8 mouse cellular contexts compared by ENCODE assay signal in genomic region chr2:131174700-131175099, GRCm38 (mm10). TPM values are rescaled to one million over a fixed set of nuclear protein-coding genes. Genes with fewer than 3 reads are reported as not detected.
DNase-seq lines count a peak whose midpoint lies in the region; ATAC-seq and TF ChIP-seq lines count a peak whose summit lies in the region.

No protein-coding gene starts in this region.

- peak overlapping the region; percentile 92 for H3K27ac ChIP-seq in kidney, adult 2 months (ENCODE audit: insufficient read depth, low read depth, low read length)
- no peak overlapping the region for H3K27ac ChIP-seq in limb, embryonic 14.5 days (replicated peaks; ENCODE audit: low read depth, low read length)
- H3K27ac ChIP-seq in midbrain, embryonic 16.5 days (ENCODE audit: low read length) = 0 out of 2 replicates have a peak overlapping the region, but pooled peaks have one; percentile 10
- H3K27ac ChIP-seq in stomach, embryonic 16.5 days (ENCODE audit: low read length) = no peak overlapping the region

- 4% methylated on average over 11 of the region's 11 CpGs for WGBS in kidney, adult 2 months
- 6% methylated on average over 11 of the region's 11 CpGs for WGBS in limb, embryonic 14.5 days
- WGBS in midbrain, embryonic 16.5 days = 4% methylated on average over 11 of the region's 11 CpGs
- 6% methylated on average over 11 of the region's 11 CpGs for WGBS in stomach, embryonic 16.5 days

- no peak for TF ChIP-seq POLR2A in kidney, adult 2 months (IDR thresholded peaks at IDR 0.05; ENCODE audit: low read depth, low read length)
- TF ChIP-seq POLR2A in limb, embryonic 14.5 days (IDR thresholded peaks at IDR 0.05; ENCODE audit: borderline replicate concordance, extremely low read depth, insufficient read depth, insufficient read length) = no peak

- peak; percentile 42; the same call in 1 of the 2 replicates for ATAC-seq in limb, embryonic 14.5 days (ENCODE audit: low FRiP score, low read depth)
- peak; percentile 63 for ATAC-seq in midbrain, embryonic 16.5 days
- 0 out of 2 replicates have a peak, but pooled peaks have one; percentile 10 for ATAC-seq in stomach, embryonic 16.5 days (ENCODE audit: insufficient read depth, low FRiP score)

- DNase-seq in 416B (ENCODE audit: low read depth) = peak; percentile 80
- peak; percentile 71 for DNase-seq in T-cell, adult 2 months (ENCODE audit: low spot score)
- peak; percentile 94 for DNase-seq in embryo, embryonic 10.5 days (ENCODE audit: low spot score)
- DNase-seq in heart, adult 18-20 months = peak; percentile 81 to 86
- DNase-seq in kidney, adult 2 months = peak; percentile 89
- peak; percentile 85 for DNase-seq in limb, embryonic 14.5 days (ENCODE audit: low spot score)

- no peaks in the 10 kb centered on the region for H3K36me3 ChIP-seq in kidney, adult 2 months (ENCODE audit: control insufficient read depth, insufficient read depth, low read length)
- peaks cover 18% of the 10 kb centered on the region; the same call in 1 of the 2 replicates for H3K36me3 ChIP-seq in limb, embryonic 14.5 days (ENCODE audit: control insufficient read depth, insufficient read depth, low read length)
- H3K36me3 ChIP-seq in midbrain, embryonic 16.5 days (ENCODE audit: control insufficient read depth, insufficient read depth, low read length) = peaks cover 3% of the 10 kb centered on the region; the same call in 1 of the 2 replicates
- H3K36me3 ChIP-seq in stomach, embryonic 16.5 days (ENCODE audit: control insufficient read depth, insufficient read depth, low read length) = no peaks in the 10 kb centered on the region

- peak overlapping the region; percentile 73 for H3K4me2 ChIP-seq in limb, embryonic 14.5 days (replicated peaks; ENCODE audit: low read depth, low read length, severe bottlenecking)
- H3K4me2 ChIP-seq in midbrain, embryonic 16.5 days (ENCODE audit: low read length) = peak overlapping the region; percentile 88
- H3K4me2 ChIP-seq in stomach, embryonic 16.5 days (ENCODE audit: low read depth, low read length) = peak overlapping the region; percentile 70

- no peak for TF ChIP-seq CTCF in kidney, adult 2 months (conservative IDR thresholded peaks at IDR 0.05; ENCODE audit: insufficient read depth, insufficient read length, low read depth, low read length)

- no peak overlapping the region for H3K9ac ChIP-seq in limb, embryonic 14.5 days (ENCODE audit: low read depth, low read length, severe bottlenecking)
- peak overlapping the region; percentile 42 for H3K9ac ChIP-seq in midbrain, embryonic 16.5 days (ENCODE audit: low read depth, low read length)
- no peak overlapping the region for H3K9ac ChIP-seq in stomach, embryonic 16.5 days (ENCODE audit: low read length)

- H3K27me3 ChIP-seq in kidney, adult 2 months (replicated peaks; ENCODE audit: control insufficient read depth, insufficient read depth, low read length) = no peaks in the 10 kb centered on the region
- peaks cover 36% of the 10 kb centered on the region for H3K27me3 ChIP-seq in limb, embryonic 14.5 days (ENCODE audit: control insufficient read depth, insufficient read depth, low read length)
- peaks cover 23% of the 10 kb centered on the region for H3K27me3 ChIP-seq in midbrain, embryonic 16.5 days (ENCODE audit: control insufficient read depth, insufficient read depth, low read depth, low read length)
- H3K27me3 ChIP-seq in stomach, embryonic 16.5 days (ENCODE audit: control insufficient read depth, insufficient read depth, low read length) = peaks cover 5% of the 10 kb centered on the region; the same call in 1 of the 2 replicates

- peaks cover 37% of the 10 kb centered on the region for H3K4me1 ChIP-seq in kidney, adult 2 months (ENCODE audit: control insufficient read depth, insufficient read depth, low read length)
- H3K4me1 ChIP-seq in limb, embryonic 14.5 days (ENCODE audit: control insufficient read depth, insufficient read depth, low read length) = peaks cover 34% of the 10 kb centered on the region
- H3K4me1 ChIP-seq in midbrain, embryonic 16.5 days (ENCODE audit: control insufficient read depth, insufficient read depth, low read length) = peaks cover 54% of the 10 kb centered on the region
- peaks cover 57% of the 10 kb centered on the region for H3K4me1 ChIP-seq in stomach, embryonic 16.5 days (ENCODE audit: control insufficient read depth, insufficient read depth, low read length)

- peak overlapping the region; percentile 39; the same call in 1 of the 2 replicates for H3K4me3 ChIP-seq in kidney, adult 2 months (ENCODE audit: insufficient read depth, low read depth, low read length)
- H3K4me3 ChIP-seq in limb, embryonic 14.5 days (replicated peaks; ENCODE audit: low read length) = peak overlapping the region; percentile 29
- H3K4me3 ChIP-seq in midbrain, embryonic 16.5 days (ENCODE audit: low read depth, low read length) = peak overlapping the region; percentile 42
- H3K4me3 ChIP-seq in stomach, embryonic 16.5 days (replicated peaks; ENCODE audit: low read length) = peak overlapping the region; percentile 40

- no peaks in the 10 kb centered on the region for H3K9me3 ChIP-seq in limb, embryonic 14.5 days (ENCODE audit: control insufficient read depth, low read length)
- H3K9me3 ChIP-seq in midbrain, embryonic 16.5 days (replicated peaks; ENCODE audit: control insufficient read depth, low read length, poor library complexity, severe bottlenecking) = no peaks in the 10 kb centered on the region
- H3K9me3 ChIP-seq in stomach, embryonic 16.5 days (replicated peaks; ENCODE audit: control insufficient read depth, low read length) = no peaks in the 10 kb centered on the region

RNA-seq across cellular contexts. Expression of gene Cenpb, which starts 5.2 kb away (rescaled TPM):
- total RNA-seq in heart, adult 18-20 months (2021) = 10 to 100 TPM; 76.7 to 79.6 TPM
- 95.3 and 105 TPM in 2 replicates for polyA plus RNA-seq in kidney, adult 2 months (2012; rRNA removed)
- polyA plus RNA-seq in limb, embryonic 14.5 days (2012; rRNA removed) = 48.3 and 56.4 TPM in 2 replicates
- polyA plus RNA-seq in limb, embryonic 14.5 days (2014; fragmentation: Nextera tagmentation; extraction: Ambion mirVana) = 9.2 and 12.2 TPM in 2 replicates
- polyA plus RNA-seq in midbrain, embryonic 16.5 days (2015; fragmentation: Nextera tagmentation; extraction: Ambion mirVana) = 11.1 and 11.7 TPM in 2 replicates
- 9.2 and 10.4 TPM in 2 replicates for polyA plus RNA-seq in stomach, embryonic 16.5 days (2015; fragmentation: Nextera tagmentation; extraction: Ambion mirVana)

RNA-seq across cellular contexts. Expression of gene Cdc25b, which starts 12.0 kb away (rescaled TPM):
- total RNA-seq in heart, adult 18-20 months (2021) = 1 to 10 TPM; 2.9 to 5.9 TPM
- polyA plus RNA-seq in kidney, adult 2 months (2012; rRNA removed) = 12.9 TPM in 2 replicates
- 76.4 and 88.9 TPM in 2 replicates for polyA plus RNA-seq in limb, embryonic 14.5 days (2012; rRNA removed)
- 52.1 and 56.2 TPM in 2 replicates for polyA plus RNA-seq in limb, embryonic 14.5 days (2014; fragmentation: Nextera tagmentation; extraction: Ambion mirVana)
- polyA plus RNA-seq in midbrain, embryonic 16.5 days (2015; fragmentation: Nextera tagmentation; extraction: Ambion mirVana) = 16.2 and 18.5 TPM in 2 replicates
- 72.3 and 72.8 TPM in 2 replicates for polyA plus RNA-seq in stomach, embryonic 16.5 days (2015; fragmentation: Nextera tagmentation; extraction: Ambion mirVana)

RNA-seq across cellular contexts. Expression of gene Spef1, which starts 12.4 kb away (rescaled TPM):
- 1 to 10 TPM; 4.7 to 5.5 TPM for total RNA-seq in heart, adult 18-20 months (2021)
- polyA plus RNA-seq in kidney, adult 2 months (2012; rRNA removed) = 4.6 and 5.2 TPM in 2 replicates
- 16.3 and 18.2 TPM in 2 replicates for polyA plus RNA-seq in limb, embryonic 14.5 days (2012; rRNA removed)
- polyA plus RNA-seq in limb, embryonic 14.5 days (2014; fragmentation: Nextera tagmentation; extraction: Ambion mirVana) = 6.7 and 8.1 TPM in 2 replicates
- 9.5 and 11.2 TPM in 2 replicates for polyA plus RNA-seq in midbrain, embryonic 16.5 days (2015; fragmentation: Nextera tagmentation; extraction: Ambion mirVana)
- 3.6 and 4.8 TPM in 2 replicates for polyA plus RNA-seq in stomach, embryonic 16.5 days (2015; fragmentation: Nextera tagmentation; extraction: Ambion mirVana)

RNA-seq across cellular contexts. Expression of gene 1700037H04Rik, which starts 14.8 kb away (rescaled TPM):
- 10 to 100 TPM in 1 of 2 experiments, 1 to 10 TPM in 1; 9.7 to 17.7 TPM for total RNA-seq in heart, adult 18-20 months (2021)
- 107 and 112 TPM in 2 replicates for polyA plus RNA-seq in kidney, adult 2 months (2012; rRNA removed)
- 62.7 and 76.1 TPM in 2 replicates for polyA plus RNA-seq in limb, embryonic 14.5 days (2012; rRNA removed)
- polyA plus RNA-seq in limb, embryonic 14.5 days (2014; fragmentation: Nextera tagmentation; extraction: Ambion mirVana) = 59.4 and 67.4 TPM in 2 replicates
- polyA plus RNA-seq in midbrain, embryonic 16.5 days (2015; fragmentation: Nextera tagmentation; extraction: Ambion mirVana) = 74.0 and 74.1 TPM in 2 replicates
- polyA plus RNA-seq in stomach, embryonic 16.5 days (2015; fragmentation: Nextera tagmentation; extraction: Ambion mirVana) = 73.0 and 78.4 TPM in 2 replicates

RNA-seq across cellular contexts. Expression of gene Ap5s1, which starts 32.2 kb away (rescaled TPM):
- total RNA-seq in heart, adult 18-20 months (2021) = 10 to 100 TPM; 36.7 to 41.7 TPM
- polyA plus RNA-seq in kidney, adult 2 months (2012; rRNA removed) = 48.5 and 51.6 TPM in 2 replicates
- polyA plus RNA-seq in limb, embryonic 14.5 days (2012; rRNA removed) = 29.5 and 50.9 TPM in 2 replicates
- polyA plus RNA-seq in limb, embryonic 14.5 days (2014; fragmentation: Nextera tagmentation; extraction: Ambion mirVana) = 25.9 and 26.7 TPM in 2 replicates
- polyA plus RNA-seq in midbrain, embryonic 16.5 days (2015; fragmentation: Nextera tagmentation; extraction: Ambion mirVana) = 33.0 and 34.7 TPM in 2 replicates
- 25.7 and 26.4 TPM in 2 replicates for polyA plus RNA-seq in stomach, embryonic 16.5 days (2015; fragmentation: Nextera tagmentation; extraction: Ambion mirVana)

Comparison
In these comparisons a context has a peak if more than half of its experiments do, and no peak if none do; other contexts are left out.
1. H3K27ac ChIP-seq: peak in kidney, adult 2 months (single experiment) and midbrain, embryonic 16.5 days (single experiment); none in limb, embryonic 14.5 days (single experiment) and stomach, embryonic 16.5 days (single experiment).
2. ATAC-seq: peak in every context shown above with its lines; median percentile 63 in midbrain, embryonic 16.5 days; 42 in limb, embryonic 14.5 days; 10 in stomach, embryonic 16.5 days.
3. Peak in every context shown above with its lines, with median percentiles within 50 percentile points of each other: DNase-seq, H3K4me3 ChIP-seq and H3K4me2 ChIP-seq.